Mouse (Mus musculus) intestine, embryonic 15.5 days (tissue): ENCODE data around the gene Gm48552. TPM values are rescaled to one million over a fixed set of nuclear protein-coding genes. Genes with fewer than 3 reads are reported as not detected.

Experiments used
- ATAC-seq: fragments of 200-750 bp; cut with Nextera tagmentation; 2 replicates; pipeline ENCODE4 v1.8.0; 2017; ENCODE audit warnings: moderate TSS enrichment, moderate library complexity
- H3K27ac ChIP-seq: fragments of 300-500 bp; sonication (generic); 2 replicates; pipeline ENCODE4 v1.5.1; 2015; ENCODE audit warnings: mild to moderate bottlenecking, inconsistent platforms
- H3K27me3 ChIP-seq: fragments of 300-500 bp; sonication (generic); replicated peaks from 2 replicates; pipeline ENCODE4 v1.6.1; 2015; ENCODE audit warnings: inconsistent platforms
- H3K36me3 ChIP-seq: fragments of 300-500 bp; sonication (generic); 2 replicates; pipeline ENCODE4 v1.6.1; 2015; ENCODE audit warnings: inconsistent platforms
- H3K4me1 ChIP-seq: fragments of 300-500 bp; sonication (generic); replicated peaks from 2 replicates; pipeline ENCODE4 v1.6.1; 2015; ENCODE audit warnings: inconsistent platforms
- H3K4me2 ChIP-seq: fragments of 300-500 bp; sonication (generic); replicated peaks from 2 replicates; pipeline ENCODE4 v1.6.1; 2015; ENCODE audit warnings: mild to moderate bottlenecking, inconsistent platforms
- H3K4me3 ChIP-seq: fragments of 300-500 bp; sonication (generic); replicated peaks from 2 replicates; pipeline ENCODE4 v1.5.1; 2015; ENCODE audit warnings: inconsistent platforms
- H3K9ac ChIP-seq: fragments of 300-500 bp; sonication (generic); 2 replicates; pipeline ENCODE4 v1.6.1; 2015; ENCODE audit warnings: inconsistent platforms
- H3K9me3 ChIP-seq: fragments of 300-500 bp; sonication (generic); 2 replicates; pipeline ENCODE4 v1.6.1; 2016; ENCODE audit warnings: inconsistent platforms
- WGBS: fragments of 180-500 bp; shearing (Covaris S2); methylation state at CpG from one replicate; pipeline ENCODE4 v1.1.7; 2015; 5-methylcytosine and 5-hydroxymethylcytosine counted together
- polyA plus RNA-seq: library from polyadenylated mRNA; unstranded; fragments of >200 nt; fragmentation: Nextera tagmentation; extraction: Ambion mirVana; gene quantifications from 2 replicates; pipeline ENCODE4 v1.2.1, GENCODE M21; 2015

The Gm48552 gene
- polyA plus RNA-seq, result 1.4 TPM in 1 of 2 replicates, not detected in the other

DNA sequence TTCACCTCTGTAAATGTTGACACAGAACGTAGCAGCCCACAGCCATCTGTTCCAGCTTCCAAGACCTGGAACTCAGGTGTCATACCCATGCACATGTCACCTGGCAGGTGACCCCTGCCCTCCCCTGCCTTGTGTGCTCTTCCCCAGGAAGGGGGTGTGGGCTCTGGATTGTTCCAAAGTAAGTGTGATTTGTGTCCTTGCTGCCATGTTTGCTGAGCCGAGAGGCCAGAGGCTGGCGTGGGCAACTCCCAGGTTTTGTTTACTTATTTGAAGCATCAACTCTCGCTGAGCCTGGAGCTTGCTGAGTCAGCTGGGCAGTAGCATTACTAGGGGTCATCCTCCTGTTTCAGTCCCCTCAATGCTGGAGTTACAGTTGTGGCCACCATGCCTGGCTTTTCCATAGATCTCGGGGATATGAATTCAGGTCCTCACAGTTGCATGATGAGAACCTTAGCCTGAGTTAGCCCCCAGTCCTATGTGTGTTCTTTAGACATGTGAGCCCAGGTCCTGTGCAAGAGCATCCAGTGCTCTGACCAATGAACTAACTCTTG lies at the start of gene Gm48552:
Gm48552 (plus strand) TSS at position 501 of the 551 bp plus-strand sequence.
- Histone ChIP-seq H3K9ac (peak within 1 kb of the TSS; percentile 5; the same call in 1 of the 2 replicates), H3K4me1 (peaks cover 25% of the 10 kb centered on the region), H3K36me3 (peaks cover 24% of the 10 kb centered on the region), H3K27me3 (no peaks in the 10 kb centered on the region), H3K4me3 (no peak within 1 kb of the TSS), H3K4me2 (no peak within 1 kb of the TSS), H3K27ac (peak within 1 kb of the TSS; percentile 4; the same call in 1 of the 2 replicates), H3K9me3 (no peaks in the 10 kb centered on the region)
- WGBS, result 58% methylated on average over 5 of the region's 5 CpGs
- ATAC-seq, result no peak

DNA sequence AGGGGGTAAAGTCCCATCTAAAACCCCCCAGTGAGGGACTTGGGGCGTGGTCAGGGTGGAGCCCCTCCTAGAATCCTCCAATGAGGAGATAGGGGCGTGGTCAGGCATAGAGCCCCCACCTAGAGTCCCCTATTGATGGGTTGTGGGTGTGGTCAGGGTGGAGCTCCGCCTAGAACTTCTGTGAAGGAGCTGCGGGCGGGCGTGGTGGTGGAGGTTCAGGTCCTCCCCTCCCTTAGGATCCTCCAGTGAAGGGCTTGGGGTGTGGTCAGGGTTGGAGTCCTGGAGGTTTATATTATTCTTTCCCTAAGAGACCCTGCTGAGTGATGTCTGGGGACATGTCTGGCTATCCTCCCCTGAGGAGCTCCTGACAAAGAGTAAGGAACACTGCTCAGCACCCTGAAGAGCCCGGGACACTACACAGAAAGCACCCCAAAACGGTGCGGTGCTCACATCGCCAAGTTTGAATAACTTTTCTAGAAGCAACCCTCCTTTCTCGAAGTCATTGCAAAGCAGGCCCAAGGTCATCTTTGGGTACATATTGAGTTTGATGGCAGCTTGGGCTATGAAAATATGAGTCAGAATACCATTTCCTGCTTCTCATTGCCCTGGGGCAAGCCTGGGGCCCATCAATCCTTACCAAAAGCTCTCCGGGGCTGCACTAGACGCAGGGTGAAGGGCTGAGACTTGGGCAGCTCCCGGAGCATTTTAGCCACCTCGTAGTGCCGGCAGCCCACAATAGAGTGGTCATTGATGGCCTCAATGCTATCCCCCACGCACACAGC lies 48.1 kb upstream of the Gm48552 start:
- Histone ChIP-seq H3K9ac (no peak overlapping the region), H3K27ac (no peak overlapping the region), H3K4me1 (peaks cover 23% of the 10 kb centered on the region), H3K27me3 (peaks cover 13% of the 10 kb centered on the region), H3K4me2 (no peak overlapping the region; the same call in 1 of the 2 replicates), H3K36me3 (no peaks in the 10 kb centered on the region), H3K9me3 (no peaks in the 10 kb centered on the region), H3K4me3 (no peak overlapping the region)
- ATAC-seq, result no peak
- 46% methylated on average over 17 of the region's 17 CpGs for WGBS

DNA sequence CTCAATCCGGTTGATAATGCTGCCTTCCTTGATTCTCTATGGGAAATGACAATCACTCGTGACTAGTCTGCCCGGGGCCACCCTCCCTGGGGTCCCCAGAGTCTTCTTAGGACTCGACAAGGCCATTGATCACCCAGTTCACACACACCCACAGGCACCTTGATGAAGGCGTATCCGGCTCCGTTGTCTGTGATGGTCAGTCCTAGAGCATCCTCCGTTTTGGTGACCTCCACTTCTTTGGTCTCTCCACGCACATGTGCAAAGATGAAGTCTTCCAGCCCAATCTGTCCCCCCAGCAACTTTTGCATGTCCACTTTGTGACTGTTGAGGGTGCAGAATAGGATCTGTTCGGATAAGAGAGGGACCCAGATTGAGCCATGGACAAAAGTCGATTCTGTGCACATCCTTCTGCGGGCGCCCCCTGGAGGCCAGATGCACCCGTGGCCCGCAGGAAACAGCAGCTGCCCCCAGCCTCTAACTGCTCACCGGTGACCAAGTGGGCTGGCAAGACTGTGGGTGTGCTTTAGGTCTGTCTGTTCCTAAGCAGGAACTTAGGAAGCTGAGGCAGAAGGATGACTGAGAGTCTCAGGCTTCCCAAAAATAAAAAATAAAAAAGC lies 47.4 kb upstream of the Gm48552 start:
- H3K4me2 ChIP-seq, result no peak overlapping the region
- H3K4me1 ChIP-seq, result peaks cover 21% of the 10 kb centered on the region
- H3K36me3 ChIP-seq, result 0 out of 2 replicates have a peak, but pooled peaks cover 3% of the 10 kb centered on the region
- no peak overlapping the region for H3K27ac ChIP-seq
- H3K27me3 ChIP-seq, result peaks cover 13% of the 10 kb centered on the region
- no peaks in the 10 kb centered on the region for H3K9me3 ChIP-seq
- no peak overlapping the region for H3K9ac ChIP-seq
- ATAC-seq, result no peak
- no peak overlapping the region for H3K4me3 ChIP-seq
- 33% methylated on average over 16 of the region's 16 CpGs for WGBS

DNA sequence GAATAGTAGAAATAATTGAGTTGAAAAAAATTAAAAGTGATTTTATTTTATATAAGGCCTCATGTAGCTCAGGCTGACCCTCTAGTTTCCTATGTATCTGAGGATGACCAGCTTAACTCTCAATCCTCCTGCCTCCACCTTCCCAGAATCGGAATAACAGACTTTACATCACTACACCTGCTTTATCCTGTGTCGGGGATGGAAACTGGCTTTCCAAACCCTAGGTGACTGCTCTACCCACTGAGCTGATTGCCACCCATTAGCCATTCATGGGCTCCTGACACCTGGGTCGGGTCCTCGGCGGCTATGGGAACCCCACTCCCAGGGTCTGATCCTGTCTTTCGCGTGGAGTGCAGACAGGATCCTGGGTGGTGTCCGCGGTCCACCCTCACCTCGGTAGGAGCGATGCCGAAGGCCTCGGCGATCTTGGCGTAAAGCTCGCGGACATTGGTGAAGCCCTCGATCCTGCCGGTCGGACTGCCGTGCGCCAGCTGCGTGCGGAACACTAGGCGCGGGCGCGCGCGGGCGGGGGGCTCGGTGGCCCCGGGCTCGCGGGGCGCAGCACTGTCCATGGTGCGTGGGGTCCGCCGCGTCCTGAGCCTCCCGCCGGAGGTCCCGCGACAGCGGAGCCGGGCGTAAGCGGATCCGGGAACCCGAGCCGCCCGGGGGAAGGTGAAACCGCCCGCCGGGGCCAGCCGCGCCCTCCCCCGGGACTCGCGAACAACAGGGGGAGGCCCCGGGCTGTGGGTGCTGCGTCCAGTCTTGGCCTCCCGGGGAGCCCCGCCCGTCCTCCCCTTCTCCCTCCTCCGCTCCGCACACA lies 45.9 kb upstream of the Gm48552 start, which contains the start of gene Gipc3:
Gipc3 (minus strand) TSS at position 581 of the 820 bp plus-strand sequence.
- WGBS, result 5% methylated on average over 64 of the region's 67 CpGs
- 0 out of 2 replicates have a peak, but pooled peaks cover 9% of the 10 kb centered on the region for H3K36me3 ChIP-seq
- H3K27ac ChIP-seq, result no peak within 1 kb of the TSS
- H3K4me2 ChIP-seq, result peak within 1 kb of the TSS; percentile 93
- H3K4me3 ChIP-seq, result peak within 1 kb of the TSS; percentile 51
- 0 out of 2 replicates have a peak, but pooled peaks have one; percentile 4 for ATAC-seq
- peaks cover 31% of the 10 kb centered on the region for H3K4me1 ChIP-seq
- H3K9me3 ChIP-seq, result no peaks in the 10 kb centered on the region
- peaks cover 13% of the 10 kb centered on the region for H3K27me3 ChIP-seq
- peak within 1 kb of the TSS; percentile 53 for H3K9ac ChIP-seq

DNA sequence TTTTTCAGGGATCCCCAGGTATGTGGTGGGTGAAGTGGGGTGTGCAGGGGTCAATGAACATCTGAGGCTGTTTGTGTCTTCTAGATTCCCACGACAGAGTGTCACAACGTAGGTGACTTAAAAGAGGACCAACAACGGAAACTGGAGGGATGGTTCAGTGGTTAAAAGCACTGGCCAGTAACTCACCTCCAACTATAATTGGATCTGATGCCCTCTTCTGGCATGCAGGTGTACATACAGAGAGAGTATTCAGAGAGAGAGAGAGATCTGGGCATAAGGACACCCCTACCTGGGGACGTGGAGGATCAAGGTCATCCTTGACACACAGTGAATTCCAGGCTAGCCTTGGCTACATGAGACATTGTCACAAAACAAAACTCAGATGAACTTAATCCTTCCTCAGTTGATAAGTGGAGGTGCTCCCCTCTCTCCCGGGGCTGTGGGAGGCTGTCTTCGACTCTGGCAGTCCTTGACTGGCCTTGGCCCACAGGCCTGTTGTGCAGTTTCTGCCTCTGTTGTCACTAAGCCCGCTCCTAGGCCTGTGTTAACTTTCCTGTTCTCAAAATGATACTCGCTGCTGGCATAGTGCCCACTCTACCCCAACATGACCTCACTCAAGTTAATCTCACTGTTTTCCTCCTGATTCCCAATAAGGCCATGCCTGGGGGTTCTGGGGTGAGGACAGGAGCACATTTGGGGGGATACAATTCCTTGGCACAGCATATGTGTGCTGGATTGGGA lies 44.2 kb upstream of the Gm48552 start:
- peaks cover 42% of the 10 kb centered on the region for H3K4me1 ChIP-seq
- H3K27me3 ChIP-seq, result peaks cover 13% of the 10 kb centered on the region
- H3K9me3 ChIP-seq, result no peaks in the 10 kb centered on the region
- ATAC-seq, result no peak
- 0 out of 2 replicates have a peak, but pooled peaks cover 9% of the 10 kb centered on the region for H3K36me3 ChIP-seq
- no peak overlapping the region for H3K4me3 ChIP-seq
- H3K4me2 ChIP-seq, result no peak overlapping the region
- H3K27ac ChIP-seq, result no peak overlapping the region
- no peak overlapping the region for H3K9ac ChIP-seq
- 48% methylated on average over 8 of the region's 8 CpGs for WGBS

DNA sequence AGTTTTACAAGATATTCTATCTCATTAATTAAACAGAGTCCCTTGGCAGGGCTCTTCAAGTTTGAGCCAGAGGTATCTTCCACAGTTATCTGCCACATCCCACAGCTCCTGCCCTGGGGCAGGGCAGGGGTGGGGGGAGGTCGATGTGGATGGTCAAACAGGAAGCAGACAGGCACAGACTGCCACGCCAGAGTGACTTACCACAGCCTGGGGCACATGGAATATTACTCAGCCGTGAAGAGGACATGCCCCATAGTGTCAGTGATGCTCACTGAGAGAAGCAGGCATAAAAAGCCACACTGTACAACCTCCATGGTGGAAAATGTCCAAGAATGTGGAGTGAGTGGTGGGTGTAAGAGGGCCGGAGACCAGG lies 43.7 kb upstream of the Gm48552 start:
- Histone ChIP-seq H3K4me1 (peaks cover 45% of the 10 kb centered on the region), H3K4me2 (no peak overlapping the region), H3K27me3 (peaks cover 13% of the 10 kb centered on the region), H3K9me3 (no peaks in the 10 kb centered on the region), H3K36me3 (0 out of 2 replicates have a peak, but pooled peaks cover 9% of the 10 kb centered on the region), H3K27ac (no peak overlapping the region), H3K9ac (no peak overlapping the region), H3K4me3 (no peak overlapping the region)
- no peak for ATAC-seq
- 85% methylated on average over 4 of the region's 4 CpGs for WGBS

DNA sequence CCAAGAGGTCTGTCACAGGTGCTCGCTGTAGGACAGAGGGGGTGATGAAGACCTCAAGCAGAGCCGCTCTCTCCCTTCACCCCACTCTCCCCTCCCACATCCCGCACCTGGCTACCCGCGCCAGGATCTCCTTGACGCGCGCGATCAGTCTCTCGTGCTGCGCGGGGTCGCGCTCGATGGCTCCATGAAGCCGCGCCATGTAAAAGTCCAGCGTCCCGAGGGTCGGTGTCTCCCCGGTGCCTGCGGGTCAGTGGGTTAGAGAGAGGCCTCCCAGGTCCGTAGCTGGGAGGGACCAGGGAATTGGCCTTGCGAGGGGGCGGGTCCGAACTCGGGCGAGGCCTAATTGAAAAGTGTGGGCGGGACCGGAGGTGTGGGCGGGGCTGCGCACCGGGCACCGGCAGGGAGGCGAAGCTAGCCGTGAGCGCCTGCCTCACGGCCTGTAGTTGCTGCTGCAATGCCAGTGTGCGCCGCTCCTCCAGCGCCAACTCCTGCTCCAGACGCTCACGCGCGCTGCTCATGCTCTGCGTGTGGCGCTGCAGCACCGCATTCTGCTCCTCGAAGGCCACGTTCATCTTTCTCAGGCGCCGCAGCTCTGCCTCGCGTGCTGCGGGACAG lies 42.2 kb upstream of the Gm48552 start:
- Histone ChIP-seq H3K27ac (peak overlapping the region; percentile 59; the same call in 1 of the 2 replicates), H3K4me2 (peak overlapping the region; percentile 70), H3K9ac (peak overlapping the region; percentile 35; the same call in 1 of the 2 replicates), H3K9me3 (no peaks in the 10 kb centered on the region), H3K4me3 (peak overlapping the region; percentile 31), H3K4me1 (peaks cover 41% of the 10 kb centered on the region), H3K36me3 (0 out of 2 replicates have a peak, but pooled peaks cover 9% of the 10 kb centered on the region), H3K27me3 (peaks cover 13% of the 10 kb centered on the region)
- peak; percentile 37 for ATAC-seq
- 15% methylated on average over 54 of the region's 55 CpGs for WGBS

DNA sequence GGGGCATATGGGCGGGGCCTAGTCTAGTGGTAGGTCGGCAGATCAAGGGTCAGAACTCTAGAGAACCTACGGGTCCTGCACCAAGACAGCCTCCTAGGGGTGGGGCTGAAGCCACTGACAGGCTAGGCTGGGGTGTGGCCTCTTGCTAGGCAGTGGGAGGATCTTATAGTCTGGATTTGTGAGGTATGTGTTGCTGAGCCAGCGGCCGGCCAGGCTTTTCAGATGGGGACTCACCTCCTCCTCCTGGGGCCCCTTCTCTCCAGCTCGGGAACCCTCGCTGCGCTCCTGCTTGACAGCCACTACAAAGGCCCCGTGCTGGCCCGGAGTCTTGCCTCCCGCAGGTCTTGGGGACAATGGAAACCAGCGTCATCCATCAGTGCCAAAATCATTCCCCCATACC lies 39.7 kb upstream of the Gm48552 start:
- WGBS, result 4% methylated on average over 12 of the region's 12 CpGs
- Histone ChIP-seq H3K27me3 (no peaks in the 10 kb centered on the region; the same call in 1 of the 2 replicates), H3K36me3 (0 out of 2 replicates have a peak, but pooled peaks cover 9% of the 10 kb centered on the region), H3K27ac (peak overlapping the region; percentile 45; the same call in 1 of the 2 replicates), H3K4me1 (peaks cover 37% of the 10 kb centered on the region), H3K4me2 (peak overlapping the region; percentile 84), H3K9me3 (no peaks in the 10 kb centered on the region), H3K9ac (peak overlapping the region; percentile 82), H3K4me3 (peak overlapping the region; percentile 78)
- ATAC-seq, result peak; percentile 35

DNA sequence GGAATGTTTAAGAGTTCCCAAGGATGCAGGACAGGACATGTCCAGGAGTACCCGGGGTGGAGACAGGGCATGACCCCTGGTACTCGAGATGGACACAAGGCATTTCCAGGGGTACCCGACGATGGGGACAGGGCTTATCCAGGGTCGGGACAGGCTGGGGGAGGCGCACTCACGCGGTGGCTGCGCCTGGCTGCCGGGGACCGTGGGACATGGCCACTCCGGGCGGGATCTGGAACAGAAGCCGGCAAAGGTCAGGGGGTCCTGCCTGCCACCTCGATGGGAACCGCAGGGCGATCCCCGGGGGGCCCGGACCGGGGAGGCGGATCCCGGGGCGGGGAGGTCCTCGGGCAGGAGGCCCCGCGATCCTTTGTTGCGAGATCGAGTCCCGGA lies 38.8 kb upstream of the Gm48552 start:
- Histone ChIP-seq H3K4me2 (peak overlapping the region; percentile 84), H3K9ac (peak overlapping the region; percentile 82), H3K4me1 (peaks cover 37% of the 10 kb centered on the region), H3K27me3 (no peaks in the 10 kb centered on the region), H3K4me3 (peak overlapping the region; percentile 78), H3K27ac (peak overlapping the region; percentile 77), H3K9me3 (no peaks in the 10 kb centered on the region), H3K36me3 (0 out of 2 replicates have a peak, but pooled peaks cover 9% of the 10 kb centered on the region)
- ATAC-seq, result no peak; the same call in 1 of the 2 replicates
- WGBS, result under 1% methylated on average over 29 of the region's 29 CpGs

DNA sequence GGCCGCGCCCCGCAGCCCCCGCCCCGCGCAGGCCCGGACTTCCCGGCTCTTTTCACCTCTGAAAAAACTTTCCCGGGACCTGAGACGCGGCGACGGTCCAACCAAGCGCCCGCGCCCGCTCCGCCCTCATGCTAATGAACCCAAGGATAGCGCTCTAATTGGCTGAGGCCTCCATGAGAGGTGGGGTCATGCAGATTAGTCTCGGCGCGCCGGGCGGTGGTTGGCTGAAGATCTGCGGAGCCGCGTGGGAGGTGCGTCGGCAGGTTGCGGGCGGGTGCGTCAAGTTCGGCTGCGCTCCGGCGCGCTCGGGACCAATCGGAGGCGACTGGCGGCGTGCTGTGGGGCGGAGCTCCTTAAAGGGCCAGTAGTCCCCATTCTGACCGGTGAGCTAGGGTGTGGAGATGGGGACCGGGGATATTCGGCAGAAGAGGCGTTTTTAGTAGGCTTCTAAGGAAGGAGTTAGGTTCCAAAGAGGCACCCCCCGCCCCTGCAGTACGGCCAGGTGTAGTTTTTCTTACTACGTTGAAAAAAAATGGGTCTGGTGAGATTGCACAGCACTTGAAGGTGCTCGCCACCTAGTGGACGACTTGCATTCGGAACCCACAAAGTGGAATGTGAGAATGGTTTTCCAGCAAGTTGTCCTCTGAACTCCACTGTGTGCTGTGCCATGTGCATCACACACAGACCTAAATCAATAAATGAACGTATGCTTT lies 38.3 kb upstream of the Gm48552 start, which contains the start of gene Hmg20b:
Hmg20b (minus strand) TSS at position 130 of the 713 bp plus-strand sequence.
- Histone ChIP-seq H3K27me3 (no peaks in the 10 kb centered on the region), H3K36me3 (0 out of 2 replicates have a peak, but pooled peaks cover 9% of the 10 kb centered on the region), H3K9ac (peak within 1 kb of the TSS; percentile 82), H3K27ac (peak within 1 kb of the TSS; percentile 78), H3K4me1 (peaks cover 37% of the 10 kb centered on the region), H3K4me3 (peak within 1 kb of the TSS; percentile 78), H3K9me3 (no peaks in the 10 kb centered on the region), H3K4me2 (peak within 1 kb of the TSS; percentile 84)
- ATAC-seq, result peak; percentile 93
- under 1% methylated on average over 54 of the region's 54 CpGs for WGBS
